9 mouse cellular contexts compared by ENCODE assay signal in the genomic region with DNA sequence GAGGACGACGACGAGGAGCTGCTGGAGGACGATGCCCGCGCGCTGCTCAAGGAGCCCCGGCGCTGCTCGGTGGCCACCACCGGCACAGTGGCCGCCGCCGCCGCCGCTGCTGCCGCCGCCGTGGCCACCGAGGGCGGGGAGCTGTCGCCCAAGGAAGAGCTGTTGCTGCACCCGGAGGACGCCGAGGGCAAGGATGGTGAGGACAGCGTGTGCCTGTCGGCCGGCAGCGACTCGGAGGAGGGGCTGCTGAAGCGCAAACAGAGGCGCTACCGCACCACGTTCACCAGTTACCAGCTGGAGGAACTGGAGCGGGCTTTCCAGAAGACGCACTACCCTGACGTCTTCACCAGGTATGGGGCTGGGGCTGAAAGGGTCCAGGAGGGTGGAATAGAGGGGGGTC. TPM values are rescaled to one million over a fixed set of nuclear protein-coding genes. Genes with fewer than 3 reads are reported as not detected.
DNase-seq lines count a peak whose midpoint lies in the region; ATAC-seq and TF ChIP-seq lines count a peak whose summit lies in the region.
"Had no signal": no experiment of that assay in that cellular context is flagged by ENCODE, and none has a peak within 500 bp of the region (broad histone marks: within the 10 kb centered on the region; RNA-seq: fewer than 3 reads in every experiment).

No protein-coding gene starts in this region.

- peak overlapping the region; percentile 52 for H3K4me2 ChIP-seq in embryonic facial prominence, embryonic 15.5 days (replicated peaks)
- H3K4me2 ChIP-seq in intestine, embryonic 16.5 days (ENCODE audit: low read depth, low read length), result peak overlapping the region; percentile 56
- H3K4me2 ChIP-seq in neural tube, embryonic 13.5 days, result peak overlapping the region; percentile 56

- no peaks in the 10 kb centered on the region for H3K9me3 ChIP-seq in embryonic facial prominence, embryonic 15.5 days (replicated peaks)
- 0 out of 2 replicates have a peak, but pooled peaks cover 5% of the 10 kb centered on the region for H3K9me3 ChIP-seq in intestine, embryonic 16.5 days (ENCODE audit: control insufficient read depth, low read length)
- no peaks in the 10 kb centered on the region for H3K9me3 ChIP-seq in neural tube, embryonic 13.5 days

- H3K79me2 ChIP-seq in liver, adult 2 months (ENCODE audit: control insufficient read depth, insufficient read depth, low read length), result no peaks in the 10 kb centered on the region

- no peak overlapping the region for H3K9ac ChIP-seq in liver, adult 2 months (ENCODE audit: low read depth, low read length)
- H3K9ac ChIP-seq in embryonic facial prominence, embryonic 15.5 days, result no peak overlapping the region
- no peak overlapping the region for H3K9ac ChIP-seq in intestine, embryonic 16.5 days (ENCODE audit: low read depth, low read length)
- 0 out of 2 replicates have a peak overlapping the region, but pooled peaks have one; percentile 31 for H3K9ac ChIP-seq in neural tube, embryonic 13.5 days

- no peaks in the 10 kb centered on the region for H3K36me3 ChIP-seq in liver, adult 2 months (ENCODE audit: control insufficient read depth, insufficient read depth, low read length)
- H3K36me3 ChIP-seq in embryonic facial prominence, embryonic 15.5 days, result no peaks in the 10 kb centered on the region
- no peaks in the 10 kb centered on the region for H3K36me3 ChIP-seq in intestine, embryonic 16.5 days (ENCODE audit: control insufficient read depth, insufficient read depth, low read length)
- no peaks in the 10 kb centered on the region for H3K36me3 ChIP-seq in neural tube, embryonic 13.5 days

- no peak for ATAC-seq in embryonic facial prominence, embryonic 15.5 days (ENCODE audit: insufficient number of reproducible peaks, low FRiP score, low TSS enrichment, low read depth)
- no peak for ATAC-seq in intestine, embryonic 16.5 days
- ATAC-seq in neural tube, embryonic 13.5 days (ENCODE audit: low read depth), result no peak
- ATAC-seq in cerebellum, adult (ENCODE audit: insufficient number of reproducible peaks, low FRiP score, low TSS enrichment), result no peak

- 1% methylated on average over 28 of the region's 37 CpGs for WGBS in liver, adult 2 months
- 15% methylated on average over 37 of the region's 37 CpGs for WGBS in embryonic facial prominence, embryonic 15.5 days
- 11% methylated on average over 35 of the region's 37 CpGs for WGBS in intestine, embryonic 16.5 days
- 11% methylated on average over 35 of the region's 37 CpGs for WGBS in neural tube, embryonic 13.5 days

- no peak for TF ChIP-seq POLR2A in liver, adult 2 months (IDR thresholded peaks at IDR 0.05; ENCODE audit: extremely low read depth, insufficient read depth, low read length)

- DNase-seq in liver, adult 2 months (ENCODE audit: extremely low read depth, low read depth, low spot score), result no peak
- no peak for DNase-seq in liver
- no peak for DNase-seq in left cerebral cortex, adult 11 months (ENCODE audit: low spot score)
- DNase-seq in left cerebral cortex, adult 18-20 months (ENCODE audit: low spot score in 2 of 2), result no peak
- DNase-seq: kidney, adult 11 months had no signal

- peaks cover 27% of the 10 kb centered on the region for H3K27me3 ChIP-seq in liver, adult 2 months (ENCODE audit: control insufficient read depth, insufficient read depth, low read length)
- peaks cover 97% of the 10 kb centered on the region for H3K27me3 ChIP-seq in embryonic facial prominence, embryonic 15.5 days
- peaks cover 82% of the 10 kb centered on the region for H3K27me3 ChIP-seq in intestine, embryonic 16.5 days (replicated peaks; ENCODE audit: control insufficient read depth, insufficient read depth, low read length)
- H3K27me3 ChIP-seq in neural tube, embryonic 13.5 days, result peaks cover 92% of the 10 kb centered on the region

- TF ChIP-seq CTCF in liver, adult 2 months (IDR thresholded peaks at IDR 0.05; ENCODE audit: low read depth, low read length), result no peak

- H3K27ac ChIP-seq in liver, adult 2 months (replicated peaks; ENCODE audit: insufficient read depth, low read depth, low read length), result no peak overlapping the region
- no peak overlapping the region for H3K27ac ChIP-seq in embryonic facial prominence, embryonic 15.5 days (replicated peaks)
- H3K27ac ChIP-seq in intestine, embryonic 16.5 days (ENCODE audit: low read length), result no peak overlapping the region
- H3K27ac ChIP-seq in neural tube, embryonic 13.5 days (replicated peaks), result no peak overlapping the region

- H3K4me1 ChIP-seq in liver, adult 2 months (ENCODE audit: control insufficient read depth, insufficient read depth, low read length), result peaks cover 7% of the 10 kb centered on the region; the same call in 1 of the 2 replicates
- H3K4me1 ChIP-seq in embryonic facial prominence, embryonic 15.5 days, result 0 out of 2 replicates have a peak, but pooled peaks cover 9% of the 10 kb centered on the region
- no peaks in the 10 kb centered on the region; the same call in 1 of the 2 replicates for H3K4me1 ChIP-seq in intestine, embryonic 16.5 days (ENCODE audit: control insufficient read depth, insufficient read depth, low read length)
- peaks cover 11% of the 10 kb centered on the region for H3K4me1 ChIP-seq in neural tube, embryonic 13.5 days (replicated peaks)

- H3K4me3 ChIP-seq in liver, adult 2 months (ENCODE audit: insufficient read depth, low read depth, low read length), result peak overlapping the region; percentile 33; the same call in 1 of the 2 replicates
- peak overlapping the region; percentile 35 for H3K4me3 ChIP-seq in embryonic facial prominence, embryonic 15.5 days (replicated peaks)
- H3K4me3 ChIP-seq in intestine, embryonic 16.5 days (ENCODE audit: low read length), result peak overlapping the region; percentile 36
- H3K4me3 ChIP-seq in neural tube, embryonic 13.5 days, result peak overlapping the region; percentile 32

RNA-seq across cellular contexts. Expression of gene Arx, which starts 2.8 kb away (rescaled TPM):
- not detected in 2 replicates for total RNA-seq in liver, adult 2 months (2014; rRNA removed)
- not detected in 2 replicates for polyA plus RNA-seq in liver, adult 2 months (2012; rRNA removed)
- polyA plus RNA-seq in embryonic facial prominence, embryonic 15.5 days (2015; fragmentation: Nextera tagmentation; extraction: Ambion mirVana), result 0.88 and 1.0 TPM in 2 replicates
- 0.26 and 0.31 TPM in 2 replicates for polyA plus RNA-seq in intestine, embryonic 16.5 days (2015; fragmentation: Nextera tagmentation; extraction: Ambion mirVana)
- 1.2 and 1.8 TPM in 2 replicates for polyA plus RNA-seq in neural tube, embryonic 13.5 days (2015; fragmentation: Nextera tagmentation; extraction: Ambion mirVana)
- total RNA-seq in left cerebral cortex, adult 18-20 months (2021), result 10 to 100 TPM; 21.1 to 22.5 TPM
